ENCODE assay signal across 27 mouse cellular contexts in the genomic region with DNA sequence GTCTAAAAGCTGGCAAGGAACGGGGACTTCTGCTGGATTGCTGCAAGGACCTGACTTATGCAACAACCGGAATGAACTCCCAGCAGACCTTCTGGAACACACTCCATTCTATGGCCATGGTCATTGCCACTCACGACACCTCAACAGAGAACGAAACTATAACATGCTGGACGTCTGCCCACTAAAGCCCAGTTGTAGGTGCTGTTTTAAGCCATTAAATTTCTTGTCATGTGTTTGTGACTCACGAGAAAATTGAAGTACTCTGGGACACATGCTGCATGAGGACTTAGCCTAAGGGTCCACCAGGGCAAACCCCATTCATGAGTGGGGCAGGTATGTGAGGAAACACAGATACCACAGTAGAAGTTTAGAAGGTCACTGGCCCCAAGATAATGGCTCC.
"Had no signal": no experiment of that assay in that cellular context is flagged by ENCODE, and none has a peak within 500 bp of the region (broad histone marks: within the 10 kb centered on the region; RNA-seq: fewer than 3 reads in every experiment).

No protein-coding gene starts in this region.

- H3K4me3 ChIP-seq: gastrocnemius, adult 2 months; heart, embryonic 10.5 days; heart, embryonic 12.5 days; hindbrain, embryonic 10.5 days; hindbrain, embryonic 13.5 days; hindbrain, embryonic 15.5 days; kidney, embryonic 15.5 days; limb, embryonic 13.5 days; limb, embryonic 15.5 days; liver, embryonic 13.5 days; liver, embryonic 15.5 days had no signal

- ATAC-seq: hindbrain, postnatal 0 days; intestine, embryonic 16.5 days had no signal

- DNase-seq: gastrocnemius, adult 2 months; gastrocnemius, postnatal 10 days; gastrocnemius, postnatal 25 days; heart, adult 18-20 months; heart, postnatal 10 days; heart, postnatal 4 days; kidney, adult 11 months; kidney, adult 2 months; kidney, adult 9 months; kidney, postnatal 14 days; kidney, postnatal 36 days; layer of hippocampus, adult 9-11 months; layer of hippocampus, postnatal 36 days; left cerebral cortex, postnatal 4 days; liver, embryonic 13.5 days had no signal

- H3K9me3 ChIP-seq: heart, embryonic 10.5 days; heart, embryonic 12.5 days; hindbrain, embryonic 10.5 days; hindbrain, embryonic 13.5 days; hindbrain, embryonic 15.5 days; kidney, embryonic 15.5 days; limb, embryonic 13.5 days; limb, embryonic 15.5 days; liver, embryonic 13.5 days; liver, embryonic 15.5 days had no signal

- H3K9ac ChIP-seq: heart, embryonic 12.5 days; hindbrain, embryonic 13.5 days; hindbrain, embryonic 15.5 days; kidney, embryonic 15.5 days; limb, embryonic 13.5 days; limb, embryonic 15.5 days; liver, embryonic 13.5 days; liver, embryonic 15.5 days had no signal

- H3K27ac ChIP-seq: gastrocnemius, adult 2 months; heart, embryonic 10.5 days; hindbrain, embryonic 10.5 days; hindbrain, embryonic 13.5 days; hindbrain, embryonic 15.5 days; hindbrain, postnatal 0 days; kidney, embryonic 15.5 days; kidney, postnatal 0 days; limb, embryonic 13.5 days; limb, embryonic 15.5 days; liver, embryonic 13.5 days; liver, embryonic 15.5 days had no signal

- H3K4me2 ChIP-seq: heart, embryonic 12.5 days; hindbrain, embryonic 13.5 days; hindbrain, embryonic 15.5 days; kidney, embryonic 15.5 days; limb, embryonic 13.5 days; limb, embryonic 15.5 days; liver, embryonic 13.5 days; liver, embryonic 15.5 days had no signal

- H3K27me3 ChIP-seq: hindbrain, embryonic 15.5 days had no signal
